Mouse (Mus musculus): ENCODE measurements around the gene Kmt2e. TPM values are rescaled to one million over a fixed set of nuclear protein-coding genes. Genes with fewer than 3 reads are reported as not detected.

Gene Kmt2e
- 10 to 100 TPM; 59.1 to 67.9 TPM for total RNA-seq (2021)
- polyA plus RNA-seq (2012; rRNA removed) = 12.5 and 16.7 TPM in 2 replicates
- long read RNA-seq, partial matches to known transcripts = 8 of 8 reads
- long read RNA-seq, other reads (novel, unspliced or antisense) = 0 of 8 reads

- peak; percentile 94 for DNase-seq
These were observed at the start of gene Kmt2e for GRCm38 (mm10) chr5:23433720-23434597. TSS of gene Kmt2e (plus strand) at chr5:23434441.

GRCm38 (mm10) chr5:23385136-23385535 lies 49.1 kb upstream of the Kmt2e start:
- DNase-seq = no peak

DNA sequence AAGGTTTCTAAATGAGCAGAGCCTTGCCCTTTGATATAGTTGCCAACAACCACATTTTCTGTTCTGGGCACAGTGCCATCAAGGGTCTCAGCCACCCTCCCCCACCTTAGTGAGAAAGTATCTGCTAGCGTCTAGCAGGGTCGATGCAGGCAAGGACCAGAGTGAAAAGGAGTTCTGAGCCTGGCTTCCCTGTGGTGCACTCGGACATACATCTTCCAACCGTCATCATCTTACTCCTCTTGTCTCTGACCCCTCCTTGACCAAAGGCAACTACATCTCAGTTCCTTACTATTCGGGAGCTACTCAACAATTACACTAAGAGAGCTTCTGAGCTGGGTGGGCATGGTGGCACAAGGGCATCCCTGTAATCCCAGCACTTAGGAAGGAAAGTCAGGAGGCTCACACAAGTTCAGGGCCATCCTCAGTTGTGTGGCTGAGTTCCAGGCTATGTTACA lies 48.5 kb upstream of the Kmt2e start:
- DNase-seq = no peak

DNA sequence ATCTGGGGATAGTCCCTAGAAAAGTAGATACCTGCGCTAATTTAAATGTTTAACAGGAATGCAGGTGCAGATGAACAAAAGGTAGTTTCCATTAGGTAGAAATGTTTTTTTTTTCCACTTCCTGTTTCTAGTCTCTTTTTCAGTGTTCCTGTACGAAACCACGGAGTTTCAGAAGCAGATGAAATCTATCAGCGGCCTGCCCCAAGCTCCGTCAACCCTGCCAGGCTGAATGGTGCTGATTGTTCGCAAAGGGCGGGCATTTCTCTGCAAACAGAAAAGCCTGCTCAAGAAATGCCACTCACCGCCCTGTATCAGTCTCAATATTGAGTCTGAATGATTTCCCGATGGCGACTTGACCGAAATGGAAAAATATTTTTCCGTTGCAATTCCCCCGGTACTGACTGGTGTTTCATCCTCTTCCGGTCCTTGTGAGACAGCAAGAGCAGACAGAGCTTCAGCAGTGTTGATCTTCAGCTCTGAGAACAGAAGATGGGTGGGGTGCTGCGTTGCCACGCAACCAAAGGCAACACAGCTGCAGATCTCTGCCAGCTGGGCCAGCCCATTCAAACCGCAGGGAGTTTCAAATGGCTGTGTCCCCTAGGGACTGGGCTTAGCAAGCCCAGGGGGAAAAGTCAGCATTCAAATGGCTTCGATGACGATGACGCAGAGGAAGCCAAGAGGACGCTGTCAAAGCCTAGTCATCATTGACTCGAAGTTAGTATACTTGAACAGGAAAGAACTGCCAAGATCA lies 47.5 kb upstream of the Kmt2e start:
- peak; percentile 88 for DNase-seq

DNA sequence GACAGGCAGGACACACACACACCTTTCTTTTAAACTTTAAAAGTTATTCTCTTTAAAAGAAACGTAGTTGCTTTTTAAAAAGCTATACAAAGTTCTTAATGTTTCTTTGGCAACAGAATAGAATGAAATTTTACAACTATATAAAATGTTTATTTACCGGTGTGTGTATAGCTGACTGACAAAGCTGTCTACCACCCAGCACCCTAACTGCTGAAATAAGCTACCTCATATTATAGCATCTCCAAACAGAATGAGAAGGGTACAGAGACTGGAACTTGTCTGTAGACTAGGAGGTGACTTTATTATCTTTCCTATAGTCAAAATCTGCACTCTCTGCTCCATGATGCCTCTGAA lies 47.0 kb upstream of the Kmt2e start:
- no peak for DNase-seq

- no peak for DNase-seq
These were observed 46.1 kb upstream of the Kmt2e start for GRCm38 (mm10) chr5:23388091-23388490.

GRCm38 (mm10) chr5:23389601-23390305 lies 44.5 kb upstream of the Kmt2e start:
- no peak for DNase-seq

GRCm38 (mm10) chr5:23391714-23392113 lies 42.5 kb upstream of the Kmt2e start:
- DNase-seq = no peak

- DNase-seq = no peak
These were observed 40.4 kb upstream of the Kmt2e start for GRCm38 (mm10) chr5:23393870-23394269.

DNA sequence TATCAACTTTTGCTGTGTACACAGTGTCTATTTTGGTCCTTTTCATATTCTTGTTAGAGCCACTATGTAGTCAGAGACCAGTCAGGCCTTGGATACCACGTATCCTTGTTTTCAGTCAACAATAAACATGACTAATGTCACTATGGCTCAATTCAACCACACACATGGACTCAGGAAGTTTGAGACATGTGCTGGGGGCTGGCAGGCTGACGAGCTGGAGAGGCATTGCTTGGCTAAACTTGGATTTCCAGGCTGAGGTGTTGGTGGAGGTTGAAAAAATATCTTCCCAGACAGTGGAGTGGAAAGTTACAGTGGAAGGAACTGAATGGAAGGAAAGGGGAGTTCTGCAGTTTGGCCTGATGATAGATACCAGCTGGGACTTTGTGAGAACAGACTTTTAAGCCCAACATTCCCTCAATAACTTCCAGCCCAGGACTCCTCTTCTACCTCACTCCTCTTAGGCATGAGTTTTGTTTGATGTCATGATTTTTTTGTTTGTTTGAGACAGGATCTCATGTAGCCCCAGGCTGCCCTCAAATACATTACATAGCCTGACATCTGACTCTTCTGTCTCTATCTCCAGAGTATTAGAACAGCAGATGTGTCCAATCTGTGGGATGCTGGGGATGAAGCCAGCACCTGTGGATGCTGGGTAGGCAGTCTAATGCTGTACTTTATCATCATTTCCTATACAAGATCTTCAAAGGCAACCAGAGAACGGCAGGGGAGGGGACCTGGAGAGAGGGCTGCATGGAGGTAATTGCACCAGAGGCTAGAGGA lies 39.7 kb upstream of the Kmt2e start:
- no peak for DNase-seq

DNA sequence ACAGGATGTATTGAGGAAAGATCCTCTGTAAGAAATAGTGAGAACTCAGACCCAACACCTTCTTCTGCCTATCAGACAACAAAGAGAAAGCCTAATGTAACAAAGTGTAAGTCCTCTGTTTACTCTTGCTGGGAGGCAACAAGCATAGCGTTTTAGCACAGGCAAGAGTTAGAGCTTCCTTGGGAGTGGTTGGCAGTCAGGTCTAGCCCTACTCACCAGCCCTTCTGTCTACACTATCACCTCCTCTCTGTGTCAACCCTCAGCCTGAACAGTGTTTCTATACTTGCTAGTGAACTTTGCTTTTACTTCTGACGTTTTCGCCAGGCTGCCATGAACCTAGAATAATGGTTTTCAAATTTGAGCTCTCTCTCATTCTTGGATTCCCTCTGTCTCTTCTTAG lies 38.5 kb upstream of the Kmt2e start:
- no peak for DNase-seq

DNA sequence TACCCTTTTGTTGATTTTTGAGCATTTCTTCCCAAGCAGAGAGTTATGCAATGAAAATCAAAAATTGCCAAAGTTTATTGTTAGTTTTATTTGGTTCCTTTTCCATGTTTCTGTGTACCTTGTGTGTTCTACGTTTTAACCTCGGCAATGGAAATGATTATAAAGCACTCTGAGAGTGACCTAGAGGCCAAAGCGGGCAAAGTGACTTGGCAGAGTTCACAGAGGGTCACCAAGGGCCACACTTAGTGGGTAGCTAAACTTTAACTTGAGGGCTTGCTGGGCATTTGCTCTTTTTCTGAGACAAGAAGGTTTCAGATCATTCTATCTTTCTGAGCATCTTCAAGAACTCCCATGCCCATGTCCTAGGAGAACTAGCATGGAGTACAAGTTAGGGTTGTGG lies 37.5 kb upstream of the Kmt2e start:
- no peak for DNase-seq

DNA sequence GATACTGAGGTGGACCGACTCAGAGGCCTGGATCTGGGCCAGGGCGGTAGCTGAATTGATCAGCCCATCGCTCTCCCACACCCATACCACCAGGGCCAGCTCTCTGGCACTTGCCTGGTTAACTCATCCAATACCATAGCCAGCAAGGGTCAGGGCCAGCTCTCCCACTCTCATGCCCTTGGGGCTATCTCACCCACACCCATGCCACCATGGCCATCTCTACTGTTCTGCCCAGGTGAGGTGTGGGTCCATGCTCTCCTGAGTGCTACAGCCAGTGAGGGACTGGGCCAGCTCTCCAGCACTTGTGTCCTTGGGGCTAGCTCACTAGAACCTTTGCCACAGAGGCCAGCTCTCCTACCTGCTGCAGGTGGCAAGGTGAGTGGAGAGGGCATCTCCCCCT lies 34.1 kb upstream of the Kmt2e start:
- DNase-seq = no peak

DNA sequence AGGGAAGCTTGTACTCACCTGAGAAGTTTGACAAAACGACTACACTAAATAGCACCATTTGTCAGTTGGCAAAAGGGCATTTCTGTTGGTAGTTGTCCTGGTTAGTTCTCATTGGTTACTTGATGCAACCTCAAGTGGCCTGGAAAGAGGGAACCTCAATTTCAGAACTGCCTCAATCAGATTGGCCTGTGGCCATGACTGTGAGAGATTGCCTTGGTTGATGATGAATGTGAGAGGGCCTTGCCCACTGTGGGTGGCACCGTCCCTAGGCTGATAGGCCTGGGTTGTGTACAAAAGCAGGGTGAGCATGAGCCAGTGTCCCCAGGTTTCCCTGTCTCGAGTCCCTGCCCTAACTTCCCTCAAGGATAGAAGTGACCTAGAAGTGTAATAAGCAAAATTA lies 33.4 kb upstream of the Kmt2e start:
- DNase-seq = no peak

- DNase-seq = no peak
These were observed 32.9 kb upstream of the Kmt2e start for GRCm38 (mm10) chr5:23401368-23401767.

GRCm38 (mm10) chr5:23401999-23402398 lies 32.2 kb upstream of the Kmt2e start:
- DNase-seq = peak; percentile 71

DNA sequence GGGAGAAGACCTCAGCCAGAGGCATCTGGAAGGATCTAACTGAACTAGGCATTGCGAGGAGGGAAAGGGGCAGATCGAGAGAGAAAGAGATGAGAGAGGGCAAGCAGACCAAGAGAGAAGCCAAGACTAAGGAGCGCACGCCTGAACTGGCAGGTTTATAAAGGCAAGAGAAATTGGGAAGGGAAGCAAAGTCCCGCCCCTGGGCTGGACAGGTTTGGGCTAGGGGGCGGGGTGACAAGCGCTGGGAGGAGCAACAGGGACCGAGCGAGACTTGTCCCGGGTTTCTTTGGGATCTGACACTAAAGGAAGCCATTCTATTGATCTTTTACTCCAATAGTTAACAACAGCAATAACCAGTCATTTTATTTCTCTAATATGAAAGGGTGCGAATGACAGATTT lies 31.1 kb upstream of the Kmt2e start:
- no peak for DNase-seq

DNA sequence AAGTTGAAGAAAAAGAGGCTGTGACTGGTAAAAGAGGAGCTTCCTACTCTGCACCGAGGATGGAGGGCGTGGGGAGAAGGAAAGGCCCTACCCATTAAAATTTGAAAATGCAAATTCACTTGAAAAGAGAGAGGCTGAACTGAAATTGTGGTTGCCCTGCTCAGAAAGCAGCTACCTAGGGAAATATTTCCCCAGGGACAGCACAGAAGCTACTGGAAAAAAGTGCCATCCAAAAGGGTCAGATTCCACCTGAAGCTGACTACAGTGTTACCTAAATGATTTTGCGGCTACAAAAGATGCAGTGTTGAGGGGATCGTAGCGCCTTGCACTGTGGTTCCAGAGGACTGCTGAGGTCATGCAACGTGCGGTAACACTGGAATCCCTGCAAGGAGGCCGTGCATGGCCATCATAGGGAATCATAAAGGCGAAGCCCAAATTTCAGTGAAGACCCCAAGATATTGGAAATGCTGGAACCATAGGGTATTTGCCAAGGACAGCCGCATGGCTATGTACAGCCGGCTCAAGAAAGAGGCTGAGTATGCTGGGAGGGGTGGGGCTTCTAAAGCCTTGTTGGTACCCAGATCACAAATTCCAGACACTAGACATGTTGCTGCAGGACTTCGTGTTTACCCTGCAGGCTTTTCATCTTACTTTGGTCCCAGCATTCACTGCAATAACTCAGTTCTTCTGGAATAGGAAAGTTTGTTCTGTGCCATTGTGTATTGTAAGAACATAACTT lies 28.4 kb upstream of the Kmt2e start:
- DNase-seq = no peak

DNA sequence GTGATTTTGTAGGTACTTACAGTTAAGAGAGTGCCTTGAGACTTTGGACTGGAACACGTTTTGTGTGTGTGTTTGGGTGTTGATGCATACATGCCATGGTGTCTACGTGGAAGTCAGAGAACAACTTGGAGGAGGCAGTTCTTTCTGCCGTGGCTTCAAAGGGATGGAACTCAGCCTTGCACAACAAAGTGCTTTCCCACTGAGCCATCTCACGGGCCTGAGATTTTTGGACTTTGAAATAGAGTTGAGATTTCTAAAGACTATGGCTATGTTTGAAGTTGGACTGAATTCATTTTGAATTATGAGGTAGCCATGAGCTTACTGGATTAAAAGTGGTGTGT lies 27.9 kb upstream of the Kmt2e start:
- no peak for DNase-seq

DNA sequence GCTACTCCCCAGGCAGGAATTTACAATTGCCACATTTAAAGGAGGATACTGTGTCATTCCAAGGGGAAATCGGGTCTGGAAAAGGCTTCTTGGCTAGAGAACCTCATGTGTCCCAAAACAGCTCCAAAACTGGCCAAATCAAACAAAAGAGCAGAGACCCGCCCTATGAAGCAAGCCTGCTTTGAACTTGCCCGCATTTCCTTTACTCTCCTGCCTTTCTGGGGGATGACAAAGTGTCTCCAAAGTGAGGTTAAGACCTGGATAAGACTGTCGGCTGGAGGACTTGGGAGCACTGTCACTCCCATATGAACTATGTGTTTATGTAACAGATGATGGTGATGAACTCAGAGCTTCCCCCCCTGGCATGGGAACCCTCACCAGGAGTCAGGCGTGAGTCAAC lies 26.1 kb upstream of the Kmt2e start:
- peak; percentile 49 for DNase-seq
